Mouse (Mus musculus) hindbrain, embryonic 16.5 days (tissue): ENCODE results near the gene Eef2. TPM values are rescaled to one million over a fixed set of nuclear protein-coding genes. Genes with fewer than 3 reads are reported as not detected.

ENCODE experiments used
- ATAC-seq: fragments of 200-750 bp; cut with Nextera tagmentation; 2 replicates; pipeline ENCODE4 v1.8.0; 2017; ENCODE audit warnings: moderate TSS enrichment, moderate library complexity
- H3K27ac ChIP-seq: fragments of 300-500 bp; sonication (generic); 2 replicates; pipeline ENCODE4 v1.5.1; 2014; ENCODE audit warnings: low read depth, mild to moderate bottlenecking, control low read depth, low read length, moderate library complexity
- H3K27me3 ChIP-seq: fragments of 300-500 bp; sonication (generic); replicated peaks from 2 replicates; pipeline ENCODE4 v1.6.1; 2014; ENCODE audit warnings: low read length; ENCODE audit not compliant: control insufficient read depth, insufficient read depth
- H3K36me3 ChIP-seq: fragments of 300-500 bp; sonication (generic); 2 replicates; pipeline ENCODE4 v1.6.1; 2014; ENCODE audit warnings: mild to moderate bottlenecking, low read length, moderate library complexity, mixed read lengths; ENCODE audit not compliant: control insufficient read depth, insufficient read depth
- H3K4me1 ChIP-seq: fragments of 300-500 bp; sonication (generic); 2 replicates; pipeline ENCODE4 v1.6.1; 2014; ENCODE audit warnings: low read depth, low read length; ENCODE audit not compliant: control insufficient read depth, insufficient read depth
- H3K4me2 ChIP-seq: fragments of 300-500 bp; sonication (generic); 2 replicates; pipeline ENCODE4 v1.6.1; 2014; ENCODE audit warnings: mild to moderate bottlenecking, low read length, control low read depth, moderate library complexity
- H3K4me3 ChIP-seq: fragments of 300-500 bp; sonication (generic); 2 replicates; pipeline ENCODE4 v1.5.1; 2014; ENCODE audit warnings: mild to moderate bottlenecking, low read length, control low read depth, moderate library complexity
- H3K9ac ChIP-seq: fragments of 300-500 bp; sonication (generic); 2 replicates; pipeline ENCODE4 v1.6.1; 2014; ENCODE audit warnings: low read depth, mild to moderate bottlenecking, control low read depth, low read length, moderate library complexity
- H3K9me3 ChIP-seq: fragments of 300-500 bp; sonication (generic); 2 replicates; pipeline ENCODE4 v1.6.1; 2014; ENCODE audit warnings: mild to moderate bottlenecking, low read length, moderate library complexity; ENCODE audit not compliant: control insufficient read depth
- WGBS: fragments of 180-500 bp; shearing (Covaris S2); extraction: QIAGEN DNeasy Blood & Tissue Kit; methylation state at CpG from one replicate; pipeline ENCODE4 v1.1.7; 2014; 5-methylcytosine and 5-hydroxymethylcytosine counted together
- polyA plus RNA-seq: library from polyadenylated mRNA; unstranded; fragments of >200 nt; fragmentation: Nextera tagmentation; extraction: Ambion mirVana; gene quantifications from 2 replicates; pipeline ENCODE4 v1.2.1, GENCODE M21; 2015

The Eef2 gene
- polyA plus RNA-seq, 1 experiment from 2014 or later = 525 TPM

DNA sequence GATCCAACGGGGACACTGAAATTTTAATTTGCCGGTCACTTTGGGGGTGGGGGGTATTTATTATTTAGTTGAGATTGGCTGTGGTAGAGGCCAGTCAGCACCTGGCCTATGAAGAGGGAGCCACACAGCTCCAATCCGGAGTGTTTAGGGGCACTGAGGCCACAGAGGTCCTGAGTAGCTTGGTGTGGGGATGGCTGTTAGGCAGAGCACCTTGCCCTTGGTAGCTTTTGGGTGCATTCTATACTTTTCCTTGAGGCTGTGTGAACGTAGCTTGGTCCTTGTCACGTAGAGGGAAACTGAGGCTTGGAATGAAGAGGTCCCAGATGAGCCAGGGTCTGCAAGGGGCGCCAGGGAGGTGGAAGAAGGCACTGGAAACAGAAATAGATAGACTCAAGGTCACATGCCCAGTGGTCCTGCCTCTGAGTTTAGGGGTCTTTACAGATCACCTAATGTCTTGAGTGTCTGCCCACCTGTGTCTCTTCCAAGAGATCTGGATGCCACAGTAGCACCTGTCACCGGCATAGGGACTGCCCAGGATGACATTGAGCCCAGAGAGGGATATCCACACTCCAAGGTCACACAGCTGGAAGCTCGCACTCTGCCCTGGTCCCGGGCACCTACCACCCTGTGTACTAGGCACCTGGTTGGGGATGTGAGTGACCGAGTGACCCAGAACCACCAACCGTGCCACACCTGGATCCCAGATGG is 37.5 kb upstream of the Eef2 start:
- Histone ChIP-seq H3K9me3 (no peaks in the 10 kb centered on the region), H3K4me2 (peak overlapping the region; percentile 92), H3K9ac (peak overlapping the region; percentile 89), H3K4me1 (peaks cover 45% of the 10 kb centered on the region), H3K27ac (peak overlapping the region; percentile 79), H3K27me3 (peaks cover 8% of the 10 kb centered on the region; the same call in 1 of the 2 replicates), H3K4me3 (peak overlapping the region; percentile 88), H3K36me3 (peaks cover 3% of the 10 kb centered on the region)
- ATAC-seq = no peak
- WGBS = 57% methylated on average over 11 of the region's 11 CpGs

DNA sequence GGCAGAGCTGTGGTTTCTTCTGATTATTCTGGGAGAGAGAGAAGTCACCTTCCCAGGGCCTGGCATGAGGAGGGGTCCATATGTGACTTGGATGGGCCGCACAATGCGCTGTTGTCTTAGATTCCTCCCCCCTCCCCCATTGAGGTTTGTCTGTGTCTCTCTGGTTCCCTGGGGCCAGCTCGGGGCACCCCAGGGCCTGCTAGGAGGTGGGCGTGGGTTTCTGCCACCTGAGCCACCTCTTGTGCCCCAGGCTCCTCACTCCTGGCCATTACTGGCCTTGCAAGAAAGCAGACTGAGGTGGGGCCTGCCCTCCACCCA is 36.9 kb upstream of the Eef2 start:
- H3K4me2 ChIP-seq = peak overlapping the region; percentile 92
- H3K27me3 ChIP-seq = peaks cover 5% of the 10 kb centered on the region; the same call in 1 of the 2 replicates
- WGBS = 69% methylated on average over 4 of the region's 4 CpGs
- peaks cover 8% of the 10 kb centered on the region for H3K36me3 ChIP-seq
- no peak for ATAC-seq
- peak overlapping the region; percentile 88; the same call in 1 of the 2 replicates for H3K4me3 ChIP-seq
- peaks cover 45% of the 10 kb centered on the region for H3K4me1 ChIP-seq
- H3K27ac ChIP-seq = no peak overlapping the region
- no peaks in the 10 kb centered on the region for H3K9me3 ChIP-seq
- H3K9ac ChIP-seq = peak overlapping the region; percentile 13; the same call in 1 of the 2 replicates

DNA sequence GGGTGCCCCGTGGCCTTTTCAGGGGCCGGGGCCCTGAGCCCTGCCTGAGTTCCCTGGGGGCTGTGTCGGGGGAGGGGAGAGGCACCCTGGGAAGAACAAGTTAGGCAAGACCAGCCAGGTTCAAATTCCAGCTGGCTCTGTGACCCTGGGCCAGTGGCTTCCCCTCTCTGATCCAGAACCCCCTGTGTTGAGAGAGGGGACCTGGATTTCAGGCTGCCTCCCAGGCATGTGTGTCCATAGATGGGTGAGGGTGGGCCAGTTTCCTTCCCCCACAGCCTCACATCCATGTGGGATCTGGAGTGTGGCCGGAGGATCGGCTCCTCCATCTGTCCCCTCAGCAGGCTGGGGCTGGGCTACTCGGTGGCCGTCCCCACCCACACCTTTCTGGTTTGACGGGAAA is 36.4 kb upstream of the Eef2 start:
- no peaks in the 10 kb centered on the region for H3K9me3 ChIP-seq
- peaks cover 45% of the 10 kb centered on the region for H3K4me1 ChIP-seq
- no peak overlapping the region for H3K4me3 ChIP-seq
- 56% methylated on average over 8 of the region's 8 CpGs for WGBS
- peaks cover 3% of the 10 kb centered on the region; the same call in 1 of the 2 replicates for H3K27me3 ChIP-seq
- no peak for ATAC-seq
- peak overlapping the region; percentile 24; the same call in 1 of the 2 replicates for H3K4me2 ChIP-seq
- peak overlapping the region; percentile 36 for H3K9ac ChIP-seq
- H3K27ac ChIP-seq = no peak overlapping the region
- peaks cover 14% of the 10 kb centered on the region for H3K36me3 ChIP-seq

DNA sequence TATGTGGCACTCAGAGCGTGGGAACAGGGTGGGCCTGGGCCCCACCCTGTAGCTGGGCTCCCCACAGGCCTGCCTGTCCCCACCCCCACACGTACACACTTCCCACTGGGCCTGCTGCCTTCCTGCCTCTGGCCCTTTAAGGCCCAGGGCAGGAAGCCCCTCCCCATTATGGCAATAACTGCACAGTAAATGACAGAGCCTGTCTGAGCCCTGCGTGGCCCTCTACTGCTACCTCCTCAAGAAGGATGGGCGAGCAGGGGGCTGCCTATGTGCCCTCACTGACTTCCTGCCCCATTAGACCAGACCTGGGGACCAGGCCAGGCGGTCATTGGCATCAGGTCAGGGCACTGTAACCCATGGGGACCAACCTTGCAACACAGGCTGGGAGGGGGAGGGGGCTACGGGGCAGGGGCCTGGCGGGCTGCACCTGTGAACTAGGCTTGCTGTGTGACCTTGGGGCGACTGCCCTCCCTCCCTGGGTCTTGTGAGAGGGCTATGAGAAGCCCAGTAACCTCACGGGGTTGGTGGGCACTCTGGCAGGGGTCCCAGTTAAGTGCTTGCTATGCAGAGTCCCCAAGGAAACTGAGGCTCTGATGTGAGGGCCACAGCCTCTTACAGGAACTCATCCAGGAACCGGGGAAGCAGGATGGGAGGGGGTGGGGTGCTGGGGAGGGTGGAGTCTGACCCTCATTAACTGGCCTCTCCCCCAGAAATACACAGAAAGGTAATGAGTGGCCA is 35.5 kb upstream of the Eef2 start:
- peaks cover 37% of the 10 kb centered on the region for H3K4me1 ChIP-seq

DNA sequence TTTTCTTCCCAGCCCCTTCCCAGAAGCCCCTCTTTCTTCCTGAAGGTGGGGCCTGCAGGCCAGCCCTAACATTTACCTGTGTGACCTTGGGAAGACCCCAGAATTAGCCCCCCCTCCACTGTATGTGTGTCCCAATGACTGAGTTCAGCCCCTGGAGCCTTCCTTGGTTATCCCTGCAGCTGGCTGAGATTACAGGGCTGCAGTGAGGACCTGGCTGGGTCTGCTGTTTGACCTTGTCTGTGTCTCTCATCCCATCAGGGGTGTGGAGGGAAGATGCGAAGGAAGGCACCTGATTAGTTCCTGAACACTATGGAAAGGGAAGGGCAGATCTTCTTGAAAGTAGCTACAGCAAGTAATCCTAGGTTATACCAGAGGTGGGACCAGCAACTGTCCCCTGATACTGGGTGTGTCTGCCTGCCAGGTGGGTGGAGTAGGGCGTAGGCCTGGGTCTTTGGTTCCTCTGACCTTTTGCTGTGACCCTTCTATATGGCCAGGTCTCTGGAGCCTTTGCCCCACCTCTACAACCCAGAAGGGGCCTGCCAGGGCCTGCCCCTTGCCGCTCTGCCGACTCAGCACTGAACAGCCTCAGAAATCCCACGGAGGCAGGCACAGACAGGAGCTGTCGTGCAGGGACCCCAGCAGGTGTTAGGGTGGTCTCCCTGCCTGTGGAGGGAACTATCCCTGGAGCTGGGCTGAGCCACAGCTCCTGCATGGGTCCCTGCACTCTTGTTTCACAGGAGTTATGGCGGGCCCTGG is 34.8 kb upstream of the Eef2 start:
- no peak overlapping the region for H3K9ac ChIP-seq
- peaks cover 36% of the 10 kb centered on the region for H3K4me1 ChIP-seq
- H3K4me3 ChIP-seq = no peak overlapping the region
- H3K27ac ChIP-seq = no peak overlapping the region
- H3K4me2 ChIP-seq = no peak overlapping the region
- H3K36me3 ChIP-seq = peaks cover 25% of the 10 kb centered on the region
- H3K9me3 ChIP-seq = no peaks in the 10 kb centered on the region
- 79% methylated on average over 7 of the region's 7 CpGs for WGBS
- H3K27me3 ChIP-seq = no peaks in the 10 kb centered on the region
- no peak for ATAC-seq

More for the DNA sequence above, 35.5 kb upstream of the Eef2 start:
- ATAC-seq = no peak
- no peaks in the 10 kb centered on the region for H3K27me3 ChIP-seq
- peak overlapping the region; percentile 24; the same call in 1 of the 2 replicates for H3K4me2 ChIP-seq
- no peak overlapping the region for H3K4me3 ChIP-seq
- no peak overlapping the region; the same call in 1 of the 2 replicates for H3K9ac ChIP-seq
- no peak overlapping the region for H3K27ac ChIP-seq
- WGBS = 67% methylated on average over 10 of the region's 10 CpGs
- H3K9me3 ChIP-seq = no peaks in the 10 kb centered on the region
- peaks cover 19% of the 10 kb centered on the region for H3K36me3 ChIP-seq

DNA sequence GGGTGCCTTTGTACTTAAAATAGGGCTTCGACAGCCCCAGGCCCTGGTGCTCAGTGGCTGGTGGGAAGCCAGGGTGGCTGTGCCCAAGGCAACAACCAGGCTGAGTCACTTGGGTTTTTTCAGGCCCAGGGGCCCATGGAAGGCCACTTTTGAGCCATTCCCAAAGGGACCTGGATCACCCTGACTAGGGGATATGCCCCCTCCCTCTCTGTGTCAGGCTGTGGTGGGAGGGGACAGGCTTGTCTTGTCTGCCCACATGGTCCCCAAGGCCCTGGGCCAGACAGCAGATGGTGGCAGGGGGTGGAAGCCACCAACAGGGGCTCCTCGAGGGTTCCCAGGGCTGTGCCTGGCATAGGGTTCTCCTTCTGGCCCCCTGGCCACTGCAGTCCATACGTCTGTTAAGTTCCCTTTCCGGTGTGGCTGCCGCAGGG is 33.9 kb upstream of the Eef2 start:
- WGBS = 61% methylated on average over 5 of the region's 5 CpGs
- no peak for ATAC-seq
- H3K4me1 ChIP-seq = peaks cover 36% of the 10 kb centered on the region

DNA sequence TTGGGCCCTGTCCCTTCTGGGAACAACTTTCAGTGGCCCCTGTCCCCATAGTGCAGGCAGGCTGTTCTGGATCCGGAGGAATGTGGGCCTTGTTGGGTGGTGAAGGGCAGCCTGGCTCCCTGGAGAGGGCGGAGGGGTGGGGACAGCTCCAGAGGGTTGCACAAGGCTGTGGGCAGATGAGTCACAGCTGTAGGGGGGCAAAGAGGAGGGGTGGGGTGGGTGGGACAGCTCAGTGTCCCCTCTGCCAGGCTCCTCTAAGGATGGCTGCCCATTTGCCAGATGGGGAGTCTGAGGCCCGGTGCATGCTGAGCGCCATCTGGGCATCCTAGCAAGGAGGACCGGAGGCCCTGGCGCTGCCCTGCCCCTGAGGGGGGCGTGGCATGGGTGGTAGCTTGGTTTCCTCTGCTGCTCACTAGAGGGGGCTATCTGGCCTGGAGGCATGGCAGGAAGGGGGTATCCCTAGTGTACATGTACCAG is 33.2 kb upstream of the Eef2 start:
- Histone ChIP-seq H3K4me1 (peaks cover 36% of the 10 kb centered on the region), H3K27ac (no peak overlapping the region), H3K9ac (no peak overlapping the region)

More for the DNA sequence above, 33.9 kb upstream of the Eef2 start:
- Histone ChIP-seq H3K4me3 (no peak overlapping the region), H3K4me2 (no peak overlapping the region), H3K9ac (no peak overlapping the region), H3K9me3 (no peaks in the 10 kb centered on the region), H3K27me3 (no peaks in the 10 kb centered on the region), H3K27ac (no peak overlapping the region), H3K36me3 (peaks cover 30% of the 10 kb centered on the region)

DNA sequence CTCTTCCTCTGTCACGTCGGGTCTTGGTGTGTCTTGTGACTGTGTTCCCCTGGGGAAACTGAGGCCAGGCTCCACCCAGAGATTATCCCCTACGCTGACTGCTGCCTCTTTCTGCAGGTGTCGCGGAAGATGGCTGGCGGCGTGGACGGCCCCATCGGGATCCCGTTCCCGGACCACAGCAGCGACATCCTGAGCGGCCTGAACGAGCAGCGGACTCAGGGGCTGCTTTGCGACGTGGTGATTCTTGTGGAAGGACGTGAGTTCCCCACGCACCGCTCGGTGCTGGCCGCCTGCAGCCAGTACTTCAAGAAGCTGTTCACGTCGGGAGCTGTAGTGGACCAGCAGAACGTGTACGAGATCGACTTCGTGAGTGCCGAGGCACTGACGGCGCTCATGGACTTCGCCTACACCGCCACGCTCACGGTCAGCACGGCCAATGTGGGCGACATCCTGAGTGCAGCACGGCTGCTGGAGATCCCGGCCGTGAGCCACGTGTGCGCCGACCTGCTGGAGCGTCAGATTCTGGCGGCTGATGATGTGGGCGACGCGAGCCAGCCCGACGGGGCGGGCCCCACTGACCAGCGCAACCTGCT is 32.5 kb upstream of the Eef2 start:
- no peak overlapping the region for H3K4me3 ChIP-seq
- H3K9me3 ChIP-seq = no peaks in the 10 kb centered on the region
- WGBS = 94% methylated on average over 51 of the region's 52 CpGs
- no peak for ATAC-seq
- no peaks in the 10 kb centered on the region for H3K27me3 ChIP-seq
- peaks cover 44% of the 10 kb centered on the region for H3K36me3 ChIP-seq
- peaks cover 29% of the 10 kb centered on the region for H3K4me1 ChIP-seq
- no peak overlapping the region for H3K4me2 ChIP-seq
- H3K27ac ChIP-seq = no peak overlapping the region
- H3K9ac ChIP-seq = no peak overlapping the region

More for the DNA sequence above, 33.2 kb upstream of the Eef2 start:
- H3K9me3 ChIP-seq = no peaks in the 10 kb centered on the region
- H3K4me3 ChIP-seq = no peak overlapping the region
- WGBS = 88% methylated on average over 7 of the region's 7 CpGs
- no peaks in the 10 kb centered on the region for H3K27me3 ChIP-seq
- peaks cover 37% of the 10 kb centered on the region for H3K36me3 ChIP-seq
- ATAC-seq = no peak
- H3K4me2 ChIP-seq = no peak overlapping the region
